Mouse (Mus musculus): ENCODE results near the gene Mgp.

DNA sequence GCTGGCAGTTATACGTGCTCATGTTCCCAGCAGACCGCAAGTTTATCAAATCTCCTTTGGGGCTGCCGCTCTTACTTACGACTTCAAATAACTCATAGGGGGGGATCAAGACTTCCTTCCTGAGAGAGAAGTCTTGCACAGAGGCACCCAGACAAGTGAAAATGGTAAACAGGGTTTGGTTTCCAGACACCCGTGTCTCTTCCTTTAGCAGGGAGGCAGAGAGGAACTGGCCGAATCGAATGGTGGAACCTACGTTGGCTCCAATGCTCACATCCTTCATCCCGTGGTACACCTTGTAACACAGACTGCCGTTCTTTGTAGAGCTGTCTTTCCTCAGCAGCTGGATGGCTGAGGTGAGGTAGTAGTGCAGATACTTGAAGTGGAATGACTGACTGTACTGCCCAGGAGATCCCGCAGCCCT, 21.3 kb downstream of the Mgp start:
- TF ChIP-seq CTCF (IDR thresholded peaks at IDR 0.05; ENCODE audit: control insufficient read depth, insufficient read depth, low read length) (no peak), POLR2A (IDR thresholded peaks at IDR 0.05; ENCODE audit: borderline replicate concordance, control insufficient read depth, low read depth, low read length) (no peak)
